ENCODE assay signal across 13 mouse cellular contexts in the genomic region with DNA sequence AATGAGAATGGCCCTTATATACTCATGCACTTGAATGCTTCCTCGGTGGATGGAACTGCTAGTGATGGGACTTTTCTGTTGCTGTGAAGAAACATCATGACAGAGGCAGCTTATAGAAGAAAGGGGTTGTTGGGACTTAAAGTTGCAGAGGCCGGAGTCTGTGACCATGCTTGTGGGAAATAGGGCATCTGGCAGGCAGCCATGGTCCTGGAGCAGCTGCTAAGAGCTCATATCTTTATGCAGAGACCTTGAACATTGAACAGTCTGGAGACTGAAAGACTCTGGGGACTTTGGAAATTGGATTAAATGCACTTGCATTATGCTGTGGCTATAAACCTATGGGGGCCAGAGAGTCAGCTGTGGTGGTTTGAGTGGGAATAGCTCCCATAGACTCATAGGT.
DNase-seq lines count a peak whose midpoint lies in the region; ATAC-seq and TF ChIP-seq lines count a peak whose summit lies in the region.
"Had no signal": no experiment of that assay in that cellular context is flagged by ENCODE, and none has a peak within 500 bp of the region (broad histone marks: within the 10 kb centered on the region; RNA-seq: fewer than 3 reads in every experiment).

No protein-coding gene starts in this region.

- no peak overlapping the region for H3K4me3 ChIP-seq in cerebellum, adult 2 months (replicated peaks; ENCODE audit: insufficient read depth, low read depth, low read length)
- H3K4me3 ChIP-seq in hindbrain, postnatal 0 days (ENCODE audit: low read length), result no peak overlapping the region
- no peak overlapping the region for H3K4me3 ChIP-seq in hindbrain, embryonic 14.5 days (replicated peaks; ENCODE audit: low read length)
- H3K4me3 ChIP-seq in liver, embryonic 12.5 days, result no peak overlapping the region
- H3K4me3 ChIP-seq: embryonic facial prominence, embryonic 15.5 days; forebrain, embryonic 12.5 days; heart, embryonic 15.5 days; liver, embryonic 15.5 days had no signal

- no peak for ATAC-seq in hindbrain, postnatal 0 days
- no peak for ATAC-seq in hindbrain, embryonic 14.5 days (ENCODE audit: low FRiP score)
- ATAC-seq in liver, embryonic 12.5 days, result no peak

- no peak overlapping the region for H3K27ac ChIP-seq in cerebellum, adult 2 months (ENCODE audit: insufficient read depth, low read length)
- H3K27ac ChIP-seq in hindbrain, postnatal 0 days, result no peak overlapping the region
- no peak overlapping the region for H3K27ac ChIP-seq in hindbrain, embryonic 14.5 days
- no peak overlapping the region for H3K27ac ChIP-seq in liver, embryonic 12.5 days
- H3K27ac ChIP-seq: embryonic facial prominence, embryonic 15.5 days; forebrain, embryonic 12.5 days; heart, embryonic 15.5 days; liver, embryonic 15.5 days had no signal

- H3K9me3 ChIP-seq in hindbrain, postnatal 0 days (ENCODE audit: low read length), result no peaks in the 10 kb centered on the region
- H3K9me3 ChIP-seq in hindbrain, embryonic 14.5 days (ENCODE audit: control insufficient read depth, low read length), result no peaks in the 10 kb centered on the region
- H3K9me3 ChIP-seq in liver, embryonic 12.5 days (replicated peaks), result no peaks in the 10 kb centered on the region
- H3K9me3 ChIP-seq: embryonic facial prominence, embryonic 15.5 days; forebrain, embryonic 12.5 days; heart, embryonic 15.5 days; liver, embryonic 15.5 days had no signal

- no peak overlapping the region for H3K9ac ChIP-seq in hindbrain, postnatal 0 days (replicated peaks; ENCODE audit: low read length)
- H3K9ac ChIP-seq in hindbrain, embryonic 14.5 days, result no peak overlapping the region
- no peak overlapping the region for H3K9ac ChIP-seq in liver, embryonic 12.5 days
- H3K9ac ChIP-seq: embryonic facial prominence, embryonic 15.5 days; forebrain, embryonic 12.5 days; heart, embryonic 15.5 days; liver, embryonic 15.5 days had no signal

- 45% methylated on average over 2 of the region's 2 CpGs for WGBS in cerebellum, adult 2 months
- 48% methylated on average over 2 of the region's 2 CpGs for WGBS in hindbrain, postnatal 0 days
- WGBS in hindbrain, embryonic 14.5 days, result 53% methylated on average over 2 of the region's 2 CpGs
- WGBS in liver, embryonic 12.5 days (ENCODE audit: insufficient replicate concordance), result 68% methylated on average over 2 of the region's 2 CpGs

- DNase-seq in cerebellum, postnatal 10 days, result peak; percentile 32 to 39
- DNase-seq in cerebellum, adult 2 months, result no peak
- DNase-seq in hindbrain, postnatal 0 days (ENCODE audit: low spot score), result peak; percentile 22
- no peak for DNase-seq in hindbrain, embryonic 14.5 days (ENCODE audit: low spot score)
- peak; percentile 42 for DNase-seq in ovary, adult 18-20 months (ENCODE audit: low spot score)
- no peak for DNase-seq in ovary, postnatal 10 days (ENCODE audit: low spot score)
- peak; percentile 59 for DNase-seq in brain, embryonic 14.5 days (ENCODE audit: low read depth)
- DNase-seq: cerebellum, adult 18-20 months had no signal

- no peaks in the 10 kb centered on the region for H3K27me3 ChIP-seq in cerebellum, adult 2 months (ENCODE audit: control insufficient read depth, insufficient read depth, low read length)
- no peaks in the 10 kb centered on the region for H3K27me3 ChIP-seq in hindbrain, postnatal 0 days (ENCODE audit: insufficient read depth, low read length)
- no peaks in the 10 kb centered on the region for H3K27me3 ChIP-seq in hindbrain, embryonic 14.5 days (ENCODE audit: control insufficient read depth, insufficient read depth, low read length)
- no peaks in the 10 kb centered on the region for H3K27me3 ChIP-seq in liver, embryonic 12.5 days (replicated peaks)
- H3K27me3 ChIP-seq: embryonic facial prominence, embryonic 15.5 days; forebrain, embryonic 12.5 days; heart, embryonic 15.5 days; liver, embryonic 15.5 days had no signal

- TF ChIP-seq POLR2A in cerebellum, adult 2 months (IDR thresholded peaks at IDR 0.05; ENCODE audit: borderline replicate concordance, insufficient read depth, low read length), result no peak
- TF ChIP-seq POLR2A in brain, embryonic 14.5 days (IDR thresholded peaks at IDR 0.05; ENCODE audit: borderline replicate concordance, extremely low read depth, insufficient read depth, insufficient read length, poor library complexity, severe bottlenecking), result no peak

- no peaks in the 10 kb centered on the region for H3K4me1 ChIP-seq in cerebellum, adult 2 months (ENCODE audit: control insufficient read depth, insufficient read depth, low read length)
- H3K4me1 ChIP-seq in hindbrain, postnatal 0 days (ENCODE audit: insufficient read depth, low read length), result no peaks in the 10 kb centered on the region
- no peaks in the 10 kb centered on the region for H3K4me1 ChIP-seq in hindbrain, embryonic 14.5 days (replicated peaks; ENCODE audit: control insufficient read depth, insufficient read depth, low read length)
- no peaks in the 10 kb centered on the region for H3K4me1 ChIP-seq in liver, embryonic 12.5 days
- H3K4me1 ChIP-seq: embryonic facial prominence, embryonic 15.5 days; forebrain, embryonic 12.5 days; liver, embryonic 15.5 days had no signal

- no peak for TF ChIP-seq CTCF in cerebellum, adult 2 months (IDR thresholded peaks at IDR 0.05; ENCODE audit: borderline replicate concordance, insufficient read depth, low read depth, low read length)
- no peak for TF ChIP-seq CTCF in hindbrain, postnatal 0 days (IDR thresholded peaks at IDR 0.05; ENCODE audit: low read depth)
- TF ChIP-seq CTCF in brain, embryonic 14.5 days (IDR thresholded peaks at IDR 0.05; ENCODE audit: borderline replicate concordance, extremely low read depth, insufficient read depth, insufficient read length), result no peak

- H3K4me2 ChIP-seq in hindbrain, postnatal 0 days (ENCODE audit: low read depth, low read length), result no peak overlapping the region
- H3K4me2 ChIP-seq in hindbrain, embryonic 14.5 days (replicated peaks), result no peak overlapping the region
- no peak overlapping the region for H3K4me2 ChIP-seq in liver, embryonic 12.5 days
- H3K4me2 ChIP-seq: embryonic facial prominence, embryonic 15.5 days; forebrain, embryonic 12.5 days; heart, embryonic 15.5 days; liver, embryonic 15.5 days had no signal

- no peaks in the 10 kb centered on the region for H3K36me3 ChIP-seq in hindbrain, postnatal 0 days (ENCODE audit: insufficient read depth, low read length)
- H3K36me3 ChIP-seq in hindbrain, embryonic 14.5 days (replicated peaks; ENCODE audit: control insufficient read depth, insufficient read depth), result no peaks in the 10 kb centered on the region
- H3K36me3 ChIP-seq in liver, embryonic 12.5 days, result no peaks in the 10 kb centered on the region
- H3K36me3 ChIP-seq: embryonic facial prominence, embryonic 15.5 days; forebrain, embryonic 12.5 days; heart, embryonic 15.5 days; liver, embryonic 15.5 days had no signal

Comparison
In these comparisons a context has a peak if more than half of its experiments do, and no peak if none do; other contexts are left out.
1. DNase-seq: peak in cerebellum, postnatal 10 days (2 of 2), hindbrain, postnatal 0 days (single experiment), ovary, adult 18-20 months (single experiment) and brain, embryonic 14.5 days (single experiment); none in cerebellum, adult 2 months (0 of 2), hindbrain, embryonic 14.5 days (single experiment) and ovary, postnatal 10 days (single experiment).